Mouse (Mus musculus): ENCODE data around the gene Map4k3. TPM values are rescaled to one million over a fixed set of nuclear protein-coding genes. Genes with fewer than 3 reads are reported as not detected.
A peak's percentile ranks its signal among the peaks of the same experiment; 100 is the strongest.
"Not testable (repeated sequence)": the region's sequence is repeated elsewhere in the genome, so short reads cannot be mapped to it uniquely, and the experiment has no call there.

Map4k3 gene
- polyA plus RNA-seq, 1 experiment from 2014 or later, result 18.1 TPM

- not testable (repeated sequence) for H3K27me3 ChIP-seq (ENCODE audit: insufficient read depth, poor library complexity, severe bottlenecking); DNase-seq (ENCODE audit: low spot score); H3K4me3 ChIP-seq; H3K27ac ChIP-seq; H3K4me1 ChIP-seq (replicated peaks)
- Histone ChIP-seq H3K36me3 (peaks cover 21% of the 10 kb centered on the region), H3K9me3 (peaks cover 24% of the 10 kb centered on the region; the same call in 1 of the 2 replicates)
- WGBS, result 96% methylated on average over 27 of the region's 27 CpGs
These were observed 164.3 kb downstream of the Map4k3 start for GRCm38 (mm10) chr17:80563762-80564610.

GRCm38 (mm10) chr17:80562792-80563191 is 165.5 kb downstream of the Map4k3 start:
- H3K36me3 ChIP-seq, result peaks cover 21% of the 10 kb centered on the region
- H3K27ac ChIP-seq, result no peak overlapping the region
- H3K27me3 ChIP-seq (ENCODE audit: insufficient read depth, poor library complexity, severe bottlenecking), result no peaks in the 10 kb centered on the region
- DNase-seq (ENCODE audit: low spot score), result no peak
- peaks cover 10% of the 10 kb centered on the region; the same call in 1 of the 2 replicates for H3K4me1 ChIP-seq (replicated peaks)
- no peak overlapping the region for H3K4me3 ChIP-seq
- WGBS, result 78% methylated on average over 5 of the region's 5 CpGs
- H3K9me3 ChIP-seq, result peaks cover 22% of the 10 kb centered on the region; the same call in 1 of the 2 replicates

DNA sequence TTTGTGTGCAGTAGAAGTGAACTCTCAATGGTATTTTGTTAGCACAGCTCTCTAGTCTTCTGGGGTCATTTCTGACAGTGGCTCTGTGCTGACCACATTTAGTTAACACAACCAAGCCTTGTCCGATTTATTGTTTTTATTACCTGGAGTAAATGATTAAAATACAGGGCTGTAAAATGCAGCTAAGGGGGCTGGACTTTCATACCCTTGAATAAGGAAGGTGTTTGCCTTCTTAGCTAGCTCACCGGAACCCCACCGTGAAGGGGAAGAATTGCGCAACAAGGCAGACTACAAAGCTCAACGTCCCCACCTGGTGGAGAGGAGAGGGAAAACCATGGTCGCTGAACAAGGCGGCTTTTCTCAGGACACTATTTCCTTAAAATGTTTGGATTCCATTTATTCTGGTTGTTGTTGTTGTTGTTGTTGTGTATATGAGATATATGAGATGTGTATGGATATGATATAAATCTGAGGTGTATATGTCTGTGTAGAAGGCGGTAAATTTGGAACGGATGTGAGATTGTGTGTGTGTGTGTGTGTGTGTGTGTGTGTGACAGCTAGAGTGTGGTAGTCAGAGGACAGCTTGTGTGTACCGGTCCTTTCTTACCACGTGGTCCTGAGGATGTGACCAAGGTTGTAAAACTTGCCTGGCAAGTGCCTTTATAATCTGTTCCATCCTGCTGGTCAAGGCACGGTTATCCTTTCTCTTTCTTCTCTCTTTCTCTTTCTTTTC is 167.4 kb downstream of the Map4k3 start:
- 25% methylated on average over 12 of the region's 12 CpGs for WGBS

DNA sequence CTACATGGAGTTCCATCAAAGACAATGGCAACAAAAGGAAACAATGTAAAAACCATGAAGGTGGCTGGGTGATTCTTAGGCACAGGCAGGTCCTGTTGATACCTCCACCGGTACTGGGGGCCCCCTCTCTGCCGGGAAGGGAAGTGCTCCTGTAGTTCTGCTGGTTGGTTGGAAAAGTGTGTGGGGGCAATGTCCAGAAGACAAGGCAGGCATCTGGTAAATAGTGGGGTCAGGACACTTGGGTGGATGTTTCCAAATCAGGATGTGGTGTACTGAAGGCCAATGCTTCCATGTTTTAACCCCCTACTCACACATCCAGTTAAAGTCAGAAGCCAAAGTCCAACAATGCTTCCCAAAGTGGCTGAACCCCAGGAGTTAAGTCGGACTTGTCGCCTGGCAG is 168.5 kb downstream of the Map4k3 start:
- no peak overlapping the region for H3K27ac ChIP-seq
- H3K27me3 ChIP-seq (ENCODE audit: insufficient read depth, poor library complexity, severe bottlenecking), result no peaks in the 10 kb centered on the region
- WGBS, result 85% methylated on average over 4 of the region's 4 CpGs
- no peak for DNase-seq (ENCODE audit: low spot score)
- peaks cover 10% of the 10 kb centered on the region; the same call in 1 of the 2 replicates for H3K4me1 ChIP-seq (replicated peaks)
- peaks cover 17% of the 10 kb centered on the region for H3K36me3 ChIP-seq
- no peaks in the 10 kb centered on the region for H3K9me3 ChIP-seq
- H3K4me3 ChIP-seq, result no peak overlapping the region

More for the DNA sequence above, 167.4 kb downstream of the Map4k3 start:
- H3K4me3 ChIP-seq, result no peak overlapping the region
- H3K36me3 ChIP-seq, result peaks cover 25% of the 10 kb centered on the region
- H3K9me3 ChIP-seq, result peaks cover 10% of the 10 kb centered on the region; the same call in 1 of the 2 replicates
- peaks cover 10% of the 10 kb centered on the region; the same call in 1 of the 2 replicates for H3K4me1 ChIP-seq (replicated peaks)
- no peak overlapping the region for H3K27ac ChIP-seq
- H3K27me3 ChIP-seq (ENCODE audit: insufficient read depth, poor library complexity, severe bottlenecking), result no peaks in the 10 kb centered on the region
- peak; percentile 59 for DNase-seq (ENCODE audit: low spot score)

GRCm38 (mm10) chr17:80559050-80559449 is 169.2 kb downstream of the Map4k3 start:
- WGBS, result 40% methylated on average over 11 of the region's 11 CpGs
- Histone ChIP-seq H3K4me1 (replicated peaks) (peaks cover 11% of the 10 kb centered on the region), H3K4me3 (no peak overlapping the region), H3K9me3 (no peaks in the 10 kb centered on the region), H3K27ac (no peak overlapping the region), H3K27me3 (ENCODE audit: insufficient read depth, poor library complexity, severe bottlenecking) (no peaks in the 10 kb centered on the region), H3K36me3 (peaks cover 10% of the 10 kb centered on the region)
- DNase-seq (ENCODE audit: low spot score), result no peak

GRCm38 (mm10) chr17:80558583-80558982 is 169.7 kb downstream of the Map4k3 start:
- peak; percentile 14 for DNase-seq (ENCODE audit: low spot score)
- H3K27ac ChIP-seq, result no peak overlapping the region
- H3K4me3 ChIP-seq, result no peak overlapping the region
- no peaks in the 10 kb centered on the region for H3K27me3 ChIP-seq (ENCODE audit: insufficient read depth, poor library complexity, severe bottlenecking)
- no peaks in the 10 kb centered on the region for H3K9me3 ChIP-seq
- peaks cover 13% of the 10 kb centered on the region for H3K4me1 ChIP-seq (replicated peaks)
- H3K36me3 ChIP-seq, result peaks cover 5% of the 10 kb centered on the region
- 64% methylated on average over 14 of the region's 14 CpGs for WGBS

DNA sequence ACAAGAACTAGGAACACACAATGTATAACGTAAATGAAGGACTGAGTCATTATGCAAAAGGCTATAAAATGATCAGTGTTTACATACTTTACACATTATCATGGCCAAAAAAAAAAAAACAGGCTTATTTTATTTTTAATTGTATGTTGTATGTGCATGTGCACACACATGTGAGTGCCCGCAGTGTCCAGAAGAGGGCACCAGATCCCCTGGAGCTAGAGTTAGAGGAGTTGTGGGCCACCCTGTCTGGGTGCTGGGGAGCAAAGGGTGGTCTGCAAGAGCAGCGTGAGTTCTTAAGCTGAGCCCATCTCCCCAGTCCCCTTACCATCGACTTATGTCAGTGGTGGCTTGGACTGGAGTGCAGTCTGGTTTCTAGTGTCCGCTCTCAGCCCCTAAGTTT is 170.8 kb downstream of the Map4k3 start:
- no peaks in the 10 kb centered on the region for H3K27me3 ChIP-seq (ENCODE audit: insufficient read depth, poor library complexity, severe bottlenecking)
- H3K27ac ChIP-seq, result no peak overlapping the region
- H3K4me1 ChIP-seq (replicated peaks), result peaks cover 20% of the 10 kb centered on the region
- H3K36me3 ChIP-seq, result peaks cover 4% of the 10 kb centered on the region; the same call in 1 of the 2 replicates
- DNase-seq (ENCODE audit: low spot score), result no peak
- no peaks in the 10 kb centered on the region for H3K9me3 ChIP-seq
- no peak overlapping the region for H3K4me3 ChIP-seq
- 96% methylated on average over 5 of the region's 5 CpGs for WGBS

GRCm38 (mm10) chr17:80553318-80554270 is 174.7 kb downstream of the Map4k3 start:
- H3K9me3 ChIP-seq, result no peaks in the 10 kb centered on the region
- peaks cover 4% of the 10 kb centered on the region; the same call in 1 of the 2 replicates for H3K36me3 ChIP-seq
- WGBS, result 4% methylated on average over 35 of the region's 35 CpGs
- no peaks in the 10 kb centered on the region for H3K27me3 ChIP-seq (ENCODE audit: insufficient read depth, poor library complexity, severe bottlenecking)
- peak; percentile 80 for DNase-seq (ENCODE audit: low spot score)
- H3K27ac ChIP-seq, result peak overlapping the region; percentile 84
- peaks cover 13% of the 10 kb centered on the region for H3K4me1 ChIP-seq (replicated peaks)
- H3K4me3 ChIP-seq, result peak overlapping the region; percentile 57

- no peak for DNase-seq (ENCODE audit: low spot score)
- no peaks in the 10 kb centered on the region for H3K9me3 ChIP-seq
These were observed 175.6 kb downstream of the Map4k3 start for GRCm38 (mm10) chr17:80552653-80553052.

DNA sequence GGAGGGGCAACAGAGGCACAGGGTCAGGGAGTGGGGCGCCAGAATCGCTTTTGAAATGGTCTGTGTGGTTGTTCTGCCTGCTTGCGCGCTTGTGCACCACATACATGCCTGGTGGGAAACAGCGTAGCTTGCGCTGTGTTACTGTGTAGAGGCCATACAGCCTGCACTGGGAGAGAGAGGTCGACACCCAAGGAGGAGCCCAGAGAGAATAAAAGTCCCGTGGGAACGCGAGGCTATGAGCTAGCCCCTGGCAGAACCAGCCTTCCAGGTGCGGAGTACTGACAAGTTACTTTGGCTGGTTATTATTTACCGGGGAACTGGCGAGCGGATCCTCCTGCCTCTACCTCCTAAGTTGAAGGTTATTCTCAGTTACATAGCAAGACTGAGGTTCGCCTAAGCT is 177.3 kb downstream of the Map4k3 start:
- Histone ChIP-seq H3K4me1 (replicated peaks) (peaks cover 9% of the 10 kb centered on the region), H3K9me3 (no peaks in the 10 kb centered on the region), H3K27ac (no peak overlapping the region), H3K27me3 (ENCODE audit: insufficient read depth, poor library complexity, severe bottlenecking) (no peaks in the 10 kb centered on the region), H3K36me3 (no peaks in the 10 kb centered on the region), H3K4me3 (no peak overlapping the region)
- 81% methylated on average over 15 of the region's 15 CpGs for WGBS
- no peak for DNase-seq (ENCODE audit: low spot score)

More at GRCm38 (mm10) chr17:80552653-80553052, 175.6 kb downstream of the Map4k3 start:
- Histone ChIP-seq H3K4me3 (peak overlapping the region; percentile 57), H3K27me3 (ENCODE audit: insufficient read depth, poor library complexity, severe bottlenecking) (no peaks in the 10 kb centered on the region), H3K27ac (peak overlapping the region; percentile 84; the same call in 1 of the 2 replicates), H3K36me3 (peaks cover 3% of the 10 kb centered on the region; the same call in 1 of the 2 replicates), H3K4me1 (replicated peaks) (peaks cover 9% of the 10 kb centered on the region)
- 82% methylated on average over 4 of the region's 4 CpGs for WGBS

DNA sequence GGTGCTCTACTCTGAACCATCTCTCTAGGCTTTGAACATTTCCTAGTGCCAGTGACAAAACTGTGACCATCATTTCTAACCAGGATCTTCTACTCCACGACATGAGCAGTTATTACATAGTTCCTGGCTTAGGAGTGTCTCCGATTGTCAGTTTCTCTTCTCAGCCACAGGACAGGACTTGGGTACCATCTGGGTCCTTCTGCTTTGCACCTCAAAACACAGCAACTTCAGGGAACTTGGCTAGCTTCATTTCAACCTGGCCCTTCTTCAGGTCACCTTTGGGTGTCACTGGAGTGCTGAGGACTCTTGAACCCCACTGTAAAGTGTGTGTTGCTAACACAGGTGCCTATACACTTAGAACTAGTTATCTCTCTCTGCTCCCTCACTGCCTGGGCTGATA is 181.4 kb downstream of the Map4k3 start:
- no peaks in the 10 kb centered on the region for H3K4me1 ChIP-seq (replicated peaks)
- H3K27me3 ChIP-seq (ENCODE audit: insufficient read depth, poor library complexity, severe bottlenecking), result no peaks in the 10 kb centered on the region
- H3K27ac ChIP-seq, result no peak overlapping the region
- H3K36me3 ChIP-seq, result no peaks in the 10 kb centered on the region
- no peak for DNase-seq (ENCODE audit: low spot score)
- no peaks in the 10 kb centered on the region for H3K9me3 ChIP-seq
- no peak overlapping the region for H3K4me3 ChIP-seq
- 92% methylated on average over 2 of the region's 2 CpGs for WGBS

- H3K4me1 ChIP-seq (replicated peaks), result no peaks in the 10 kb centered on the region
- H3K4me3 ChIP-seq, result no peak overlapping the region
- no peak overlapping the region for H3K27ac ChIP-seq
- no peak for DNase-seq (ENCODE audit: low spot score)
- no peaks in the 10 kb centered on the region for H3K27me3 ChIP-seq (ENCODE audit: insufficient read depth, poor library complexity, severe bottlenecking)
- 93% methylated on average over 8 of the region's 8 CpGs for WGBS
- H3K9me3 ChIP-seq, result no peaks in the 10 kb centered on the region
- H3K36me3 ChIP-seq, result no peaks in the 10 kb centered on the region
These were observed 182.1 kb downstream of the Map4k3 start for GRCm38 (mm10) chr17:80546227-80546626.

All from hindbrain, embryonic 10.5 days (tissue).